Mouse (Mus musculus): ENCODE data around the gene Zfp580.

Gene Zfp580

GRCm38 (mm10) chr7:5035628-5036027 is 15.7 kb upstream of the Zfp580 start:
- DNase-seq (ENCODE audit: low spot score in 2 of 2): no peak

- DNase-seq (ENCODE audit: low spot score in 2 of 2): no peak
Measured at GRCm38 (mm10) chr7:5036136-5036535, 15.2 kb upstream of the Zfp580 start.

GRCm38 (mm10) chr7:5037026-5037425 is 14.3 kb upstream of the Zfp580 start:
- DNase-seq (ENCODE audit: low spot score in 2 of 2): no peak

- DNase-seq (ENCODE audit: low spot score in 2 of 2): no peak
Measured at GRCm38 (mm10) chr7:5037467-5037866, 13.9 kb upstream of the Zfp580 start.

GRCm38 (mm10) chr7:5038109-5038732 is 13.1 kb upstream of the Zfp580 start, which contains the start of gene Zfp784:
Gene Zfp784 (minus strand): TSS chr7:5038446.
- peak; percentile 93 to 94 for DNase-seq (ENCODE audit: low spot score in 2 of 2)

GRCm38 (mm10) chr7:5038940-5039339 is 12.4 kb upstream of the Zfp580 start:
- no peak for DNase-seq (ENCODE audit: low spot score in 2 of 2)

GRCm38 (mm10) chr7:5044981-5045380 is 6.4 kb upstream of the Zfp580 start:
- no peak for DNase-seq (ENCODE audit: low spot score in 2 of 2)

- DNase-seq (ENCODE audit: low spot score in 2 of 2): no peak
Measured at GRCm38 (mm10) chr7:5046112-5046511, 5.2 kb upstream of the Zfp580 start.

- no peak for DNase-seq (ENCODE audit: low spot score in 2 of 2)
Measured at GRCm38 (mm10) chr7:5047313-5047712, 4.0 kb upstream of the Zfp580 start.

GRCm38 (mm10) chr7:5052438-5052837 is 1.1 kb downstream of the Zfp580 start:
- no peak for DNase-seq (ENCODE audit: low spot score in 2 of 2)

- DNase-seq (ENCODE audit: low spot score in 2 of 2): no peak
Measured at GRCm38 (mm10) chr7:5052931-5053343, 1.6 kb downstream of the Zfp580 start.

- no peak for DNase-seq (ENCODE audit: low spot score in 2 of 2)
Measured at GRCm38 (mm10) chr7:5053456-5054179, 2.3 kb downstream of the Zfp580 start.

- DNase-seq (ENCODE audit: low spot score in 2 of 2): no peak
Measured at GRCm38 (mm10) chr7:5056651-5057263, 5.4 kb downstream of the Zfp580 start.

- DNase-seq (ENCODE audit: low spot score in 2 of 2): no peak
Measured at GRCm38 (mm10) chr7:5057381-5057780, 6.0 kb downstream of the Zfp580 start.

GRCm38 (mm10) chr7:5057804-5058203 is 6.5 kb downstream of the Zfp580 start:
- DNase-seq (ENCODE audit: low spot score in 2 of 2): no peak

- DNase-seq (ENCODE audit: low spot score in 2 of 2): no peak
Measured at GRCm38 (mm10) chr7:5058631-5059030, 7.3 kb downstream of the Zfp580 start.

- no peak for DNase-seq (ENCODE audit: low spot score in 2 of 2)
Measured at GRCm38 (mm10) chr7:5059421-5059820, 8.1 kb downstream of the Zfp580 start.

- peak; percentile 74 to 85 for DNase-seq (ENCODE audit: low spot score in 2 of 2)
Measured at GRCm38 (mm10) chr7:5060239-5060731, 8.9 kb downstream of the Zfp580 start.

- peak; percentile 97 to 99 for DNase-seq (ENCODE audit: low spot score in 2 of 2)
Measured at GRCm38 (mm10) chr7:5060944-5061773, 9.8 kb downstream of the Zfp580 start.

- peak; percentile 94 to 95 for DNase-seq (ENCODE audit: low spot score in 2 of 2)
Measured at GRCm38 (mm10) chr7:5061774-5062359, 10.5 kb downstream of the Zfp580 start, which contains the start of gene U2af2. Gene U2af2 (plus strand): TSS chr7:5062143.

GRCm38 (mm10) chr7:5062360-5063001 is 11.1 kb downstream of the Zfp580 start:
- DNase-seq (ENCODE audit: low spot score in 2 of 2): no peak

Measured in urinary bladder, postnatal 4 days (tissue).